20 mouse cellular contexts compared by ENCODE assay signal in genomic region chr14:16613975-16614374, GRCm38 (mm10).
A peak's percentile ranks its signal among the peaks of the same experiment; 100 is the strongest.
DNase-seq lines count a peak whose midpoint lies in the region; ATAC-seq lines count a peak whose summit lies in the region.
"Had no signal": no experiment of that assay in that cellular context is flagged by ENCODE, and none has a peak within 500 bp of the region (broad histone marks: within the 10 kb centered on the region; RNA-seq: fewer than 3 reads in every experiment).

No protein-coding gene starts in this region.

- peak; percentile 97 for ATAC-seq in common myeloid progenitor, adult 5-6 weeks (replicated peaks; ENCODE audit: low read depth, poor library complexity, severe bottlenecking)
- ATAC-seq in hematopoietic stem cell, adult 5-6 weeks (replicated peaks in 1 of 2; ENCODE audit: insufficient read depth in 1 of 2, low FRiP score in 2 of 2, low TSS enrichment in 1 of 2, low read depth in 1 of 2, poor library complexity in 2 of 2, severe bottlenecking in 2 of 2), result peak; percentile 36 to 42; a peak in 2 of 4 replicates
- ATAC-seq in megakaryocyte progenitor cell, adult 5-6 weeks (replicated peaks; ENCODE audit: poor library complexity), result peak; percentile 46
- ATAC-seq in megakaryocyte-erythroid progenitor cell, adult 5-6 weeks (replicated peaks; ENCODE audit: low FRiP score, low TSS enrichment, poor library complexity, severe bottlenecking), result 0 out of 2 replicates have a peak, but pooled peaks have one; percentile 22
- ATAC-seq: activated CD4-positive, CD25-positive, alpha-beta regulatory T cell, adult 4 months; CD4-positive, CD25-positive, alpha-beta regulatory T cell, adult 4 months; Patski had no signal

- intact Hi-C loops in left cerebral cortex, postnatal 10 days (cut with DNase I), result no loop called here

- DNase-seq in spleen, postnatal 4 days (ENCODE audit: low spot score in 2 of 2), result no peak
- DNase-seq in gastrocnemius, postnatal 10 days, result no peak
- DNase-seq in left cerebral cortex, adult 18-20 months (ENCODE audit: low spot score in 2 of 2), result no peak
- DNase-seq in left cerebral cortex, postnatal 10 days (ENCODE audit: extremely low spot score in 1 of 2, low spot score in 2 of 2), result no peak
- DNase-seq: adrenal gland, adult 2 months; adrenal gland, adult 8-10 months; adrenal gland, postnatal 10 days; adrenal gland, postnatal 14 days; adrenal gland, postnatal 25 days; adrenal gland, postnatal 36 days; B cell, adult 2 months; cerebellum, adult 11 months; cerebellum, adult 11-12 months had no signal

Comparison
In these comparisons a context has a peak if more than half of its experiments do, and no peak if none do; other contexts are left out.
1. ATAC-seq: peak in every context shown above with its lines; median percentile 97 in common myeloid progenitor, adult 5-6 weeks; 46 in megakaryocyte progenitor cell, adult 5-6 weeks; 39 in hematopoietic stem cell, adult 5-6 weeks; 22 in megakaryocyte-erythroid progenitor cell, adult 5-6 weeks.